Mouse (Mus musculus): ENCODE results near the gene Pcyox1.
"Not testable (repeated sequence)": the region's sequence is repeated elsewhere in the genome, so short reads cannot be mapped to it uniquely, and the experiment has no call there.

Gene Pcyox1

DNA sequence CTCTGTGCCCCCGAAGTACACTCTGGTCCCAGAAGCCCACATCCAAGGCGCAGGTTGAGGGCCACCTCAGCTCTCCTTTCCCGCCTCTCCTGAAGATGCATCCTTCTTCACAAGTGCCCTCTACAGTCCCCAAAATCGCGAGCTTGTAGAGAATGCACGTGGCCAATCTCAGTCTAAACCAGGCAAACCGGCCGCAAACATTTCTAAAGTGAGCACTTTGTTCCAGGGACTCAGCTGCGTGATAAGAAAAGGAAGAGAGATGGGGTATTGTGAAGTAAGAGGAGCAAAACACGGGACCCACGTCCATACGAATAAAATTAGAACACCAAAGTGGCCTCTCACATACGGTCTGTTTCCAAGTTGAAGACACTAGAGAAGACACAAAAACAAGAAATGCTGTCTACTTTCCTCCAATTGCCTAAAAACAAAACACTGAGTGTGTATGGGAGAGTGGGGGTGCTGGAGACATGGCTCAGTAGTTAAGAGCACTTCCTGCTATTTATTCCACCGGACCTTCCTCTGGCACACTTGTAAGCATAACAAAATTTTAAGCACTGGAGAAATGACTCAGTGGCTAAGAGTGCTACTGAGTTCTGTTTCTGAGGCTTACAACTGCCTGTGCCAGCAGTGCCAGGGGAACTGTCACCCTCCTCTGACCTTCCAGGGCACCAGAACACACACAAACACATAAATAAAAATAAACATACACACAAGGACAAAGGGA, 465 bp upstream of the Pcyox1 start:
- no peak for DNase-seq (ENCODE audit: low spot score in 2 of 2)

DNA sequence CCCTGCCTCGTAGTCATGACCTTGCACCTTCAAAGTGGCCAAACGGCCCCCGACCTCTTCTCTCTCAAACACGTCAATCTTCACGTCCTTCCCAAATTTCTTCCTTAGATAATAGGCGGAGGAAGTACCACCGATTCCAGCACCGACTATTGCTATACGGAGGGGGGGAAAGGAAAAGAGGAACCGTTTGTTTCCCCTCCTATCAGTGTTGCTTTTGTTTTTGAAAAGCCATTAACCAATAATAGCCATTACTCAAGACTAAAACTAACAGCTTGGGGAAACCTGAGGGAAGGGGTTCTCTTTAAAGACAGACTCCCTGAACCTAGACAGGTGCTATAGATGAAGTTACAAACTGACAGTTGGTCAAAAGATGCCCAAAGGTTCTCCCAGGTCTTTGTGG, 985 bp downstream of the Pcyox1 start:
- DNase-seq (ENCODE audit: low spot score in 2 of 2), result no peak

DNA sequence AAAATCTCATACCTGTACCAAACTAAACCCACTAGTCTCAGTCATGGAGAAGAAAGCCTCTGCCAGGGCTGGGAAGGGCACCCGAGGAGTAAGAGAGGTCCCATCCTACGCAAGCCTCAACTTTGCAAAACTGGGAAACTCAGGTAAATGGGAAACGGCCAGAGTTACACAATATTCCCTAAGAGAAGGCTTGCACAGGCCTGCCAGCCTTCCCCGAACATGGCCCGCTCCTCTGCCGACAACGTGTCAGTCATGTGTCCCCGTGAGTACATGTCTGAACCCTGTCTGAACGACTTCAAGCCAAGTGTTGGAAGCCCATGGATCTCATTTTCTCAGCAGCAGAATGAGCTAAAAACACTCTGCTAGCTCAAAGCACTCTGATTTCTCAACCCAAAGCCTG, 1.9 kb downstream of the Pcyox1 start:
- no peak for DNase-seq (ENCODE audit: low spot score in 2 of 2)

DNA sequence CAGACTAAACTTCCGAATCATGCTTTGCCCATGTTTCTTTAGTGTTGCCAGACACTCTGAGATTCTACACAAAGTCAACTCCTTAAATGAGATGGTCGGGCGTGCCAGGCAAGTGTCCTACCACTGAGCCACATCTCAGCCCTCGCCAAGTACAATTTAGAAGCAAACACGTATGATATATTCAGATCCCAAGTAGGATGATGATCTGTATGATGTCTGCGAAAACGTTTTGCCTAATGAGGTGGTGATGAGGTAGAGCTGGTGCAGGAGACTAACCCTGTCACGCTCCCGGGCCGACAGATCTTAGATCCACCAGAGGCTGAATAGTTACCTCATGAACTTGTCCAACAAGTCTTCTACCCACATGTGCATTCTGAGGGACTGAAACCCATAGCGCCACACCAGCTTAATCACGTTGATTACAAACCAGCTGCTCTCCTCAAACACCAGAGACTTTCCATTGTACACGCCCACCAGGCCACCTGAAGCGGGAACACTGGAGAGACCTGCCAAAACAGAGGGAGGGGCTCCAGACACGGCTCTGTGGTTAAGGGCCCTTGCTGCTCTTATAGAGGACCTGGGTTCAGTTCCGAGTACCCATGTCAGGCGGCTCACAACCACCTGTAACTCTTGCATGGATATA, 2.8 kb downstream of the Pcyox1 start:
- no peak for DNase-seq (ENCODE audit: low spot score in 2 of 2)

DNA sequence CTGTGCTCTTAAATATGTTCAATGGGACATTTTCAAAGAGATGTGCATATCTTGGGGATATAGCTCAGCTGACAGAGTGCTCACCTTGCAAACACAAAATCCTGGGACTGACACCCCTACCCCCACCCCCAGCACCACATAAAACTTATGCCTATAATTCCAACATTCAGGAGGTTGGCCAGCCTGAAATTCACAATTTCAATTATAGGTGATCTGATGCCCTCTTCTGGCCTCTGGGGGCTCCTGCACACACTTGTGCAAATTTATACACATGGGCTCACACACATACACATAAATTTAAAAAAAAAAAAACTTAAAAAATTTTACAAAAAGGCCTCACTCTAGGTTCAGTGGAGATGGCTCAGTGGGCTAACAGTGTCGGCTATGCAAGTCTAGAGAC, 3.8 kb downstream of the Pcyox1 start:
- no peak for DNase-seq (ENCODE audit: low spot score in 2 of 2)

DNA sequence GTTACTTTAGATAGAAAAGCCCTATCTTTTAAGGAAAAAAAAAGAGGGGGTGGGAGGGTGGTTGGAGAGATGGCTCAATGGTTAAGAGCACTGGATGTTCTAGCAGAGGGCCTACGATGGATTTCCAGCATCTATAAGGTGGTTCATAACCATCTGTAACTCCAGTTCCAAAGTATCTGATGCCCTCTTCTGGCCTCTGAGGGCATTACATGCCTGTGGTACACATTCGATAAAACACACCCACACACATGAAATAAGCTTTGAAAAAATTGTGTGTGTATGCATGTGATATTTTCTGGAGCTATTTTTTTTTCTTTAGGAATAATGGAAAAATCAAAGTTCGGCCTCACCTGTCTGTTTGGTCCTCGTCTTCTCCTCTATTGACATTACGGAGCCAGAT, 5.6 kb downstream of the Pcyox1 start:
- DNase-seq (ENCODE audit: low spot score in 2 of 2), result no peak

DNA sequence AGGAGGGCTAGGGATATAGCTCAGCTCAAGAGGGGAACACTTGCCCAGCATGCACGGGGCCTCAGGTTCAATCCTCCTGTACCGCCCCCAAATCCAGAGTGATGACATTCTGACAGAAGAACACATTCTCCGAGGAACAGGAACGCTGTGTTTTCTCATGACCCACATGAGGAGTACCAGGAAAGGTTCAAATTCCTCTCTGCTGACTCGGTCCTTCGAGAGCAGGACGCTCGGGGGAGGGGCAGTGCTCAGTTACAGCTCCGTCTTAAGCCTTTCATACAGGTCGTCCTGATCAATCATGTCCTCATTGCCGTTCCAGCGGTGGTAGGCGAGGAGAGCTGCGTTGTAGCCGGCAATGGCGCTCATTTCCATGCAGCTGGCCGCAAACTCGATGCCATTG, 8.5 kb downstream of the Pcyox1 start:
- no peak for DNase-seq (ENCODE audit: low spot score in 2 of 2)

DNA sequence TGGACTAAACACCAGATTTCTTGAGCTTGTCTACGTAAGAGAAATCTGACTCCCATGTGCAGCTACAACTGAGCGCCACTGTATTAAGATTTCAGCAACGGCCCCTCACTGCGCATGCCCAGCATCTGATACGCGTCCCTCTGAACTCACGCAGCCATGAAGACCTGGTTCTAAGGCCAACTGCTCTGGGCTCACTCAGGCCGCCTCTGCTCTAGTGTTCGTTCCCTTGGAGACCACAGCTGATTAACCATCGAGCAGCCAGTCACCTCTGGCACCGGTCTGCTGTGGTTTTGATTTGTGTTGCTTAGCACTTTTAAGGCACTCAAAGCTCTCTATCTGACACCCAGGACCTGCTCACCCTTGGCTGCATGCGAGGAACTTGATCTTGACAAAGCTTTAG, 9.6 kb downstream of the Pcyox1 start:
- no peak for DNase-seq (ENCODE audit: low spot score in 2 of 2)

DNA sequence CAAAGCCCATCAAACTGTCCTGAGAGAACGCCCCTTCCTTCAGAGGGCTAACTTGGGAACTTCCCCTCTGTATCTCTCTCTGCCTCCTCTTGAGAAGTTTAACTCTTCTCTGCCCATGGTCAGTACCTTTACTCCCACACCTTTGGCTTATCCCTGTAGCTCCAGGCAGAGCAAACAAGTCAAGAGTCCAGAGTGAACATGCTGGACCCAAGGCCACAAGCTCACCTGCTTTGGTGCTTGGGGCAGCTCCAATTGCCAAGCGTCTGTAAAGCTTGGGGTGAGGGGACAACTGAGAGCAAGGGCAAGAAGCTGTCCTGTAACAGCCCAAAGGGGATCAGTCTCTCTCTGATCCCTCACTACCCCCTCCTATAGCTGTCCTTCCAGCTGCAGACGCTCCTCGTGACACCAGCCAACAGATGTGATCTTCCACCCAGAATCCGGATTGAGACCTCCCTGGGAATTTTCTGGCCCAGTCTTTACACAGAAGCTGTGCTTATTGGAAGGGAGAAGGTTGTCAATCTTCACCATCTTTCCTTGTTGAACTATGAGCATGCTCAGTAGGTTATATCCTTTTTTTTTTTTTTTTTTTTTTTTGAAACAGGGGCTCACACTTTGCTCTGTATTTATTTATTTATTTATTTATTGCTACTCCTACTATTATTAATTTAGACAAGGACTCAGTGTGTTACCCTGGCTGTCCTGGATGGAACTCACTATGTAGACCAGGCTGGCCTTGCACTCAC, 11.4 kb downstream of the Pcyox1 start:
- no peak for DNase-seq (ENCODE audit: low spot score in 2 of 2)

DNA sequence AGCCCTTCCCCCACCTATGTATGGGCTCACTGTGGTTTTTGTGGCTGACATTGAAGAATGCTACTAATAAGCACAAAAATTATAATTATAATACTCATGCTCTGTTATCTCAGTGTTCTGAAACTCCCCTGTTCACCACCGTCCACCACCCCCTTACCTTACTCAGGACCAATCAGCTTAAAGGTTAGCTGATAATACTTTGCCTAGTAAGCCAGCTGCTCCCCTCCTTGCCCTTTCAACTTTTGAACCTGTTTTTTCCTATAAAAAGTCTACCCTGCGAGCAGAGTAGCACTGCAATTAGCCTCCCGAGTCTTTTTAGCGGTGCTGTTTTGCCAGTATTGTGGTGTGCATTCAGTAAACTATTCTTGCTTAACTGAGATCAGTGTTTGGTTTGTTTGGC, 12.3 kb downstream of the Pcyox1 start:
- no peak for DNase-seq (ENCODE audit: low spot score in 2 of 2)

DNA sequence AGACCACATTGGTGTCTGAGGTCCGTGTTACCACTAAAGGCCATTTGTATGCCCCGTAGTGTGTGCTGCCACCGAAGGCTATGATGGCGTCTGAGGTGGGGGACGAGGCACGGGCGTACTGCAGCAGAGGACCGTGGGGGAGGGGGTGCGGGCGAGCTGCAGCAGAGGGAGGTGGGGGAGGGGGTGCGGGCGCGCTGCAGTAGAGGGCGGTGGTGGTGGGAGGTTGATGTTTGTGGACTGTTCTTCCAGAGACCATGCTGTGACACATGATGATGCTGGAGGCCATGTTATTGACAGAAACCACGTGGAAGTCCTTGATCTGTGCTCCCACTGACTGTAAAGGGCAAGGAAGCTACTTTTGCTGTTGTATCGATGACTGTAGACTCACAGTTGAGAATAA, 13.6 kb downstream of the Pcyox1 start:
- no peak for DNase-seq (ENCODE audit: low spot score in 2 of 2)

DNA sequence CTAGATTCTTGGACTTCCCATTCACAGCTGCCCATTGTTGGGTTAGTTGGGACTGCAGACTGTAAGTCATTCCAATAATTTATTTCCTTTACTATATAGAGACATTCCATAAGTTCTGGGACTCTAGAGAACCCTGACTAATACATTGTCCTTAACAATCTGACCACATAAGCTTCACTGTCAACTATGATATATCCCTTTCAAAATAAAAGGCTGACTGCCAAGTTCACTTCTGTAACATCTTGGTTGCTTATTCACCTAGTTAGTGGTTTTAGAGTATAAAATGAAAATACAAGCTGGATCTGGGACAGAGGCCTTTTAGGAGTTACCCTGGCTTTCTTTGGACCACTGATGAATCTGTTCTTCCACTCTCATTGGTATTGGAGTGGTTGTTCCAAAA, 14.4 kb downstream of the Pcyox1 start:
- no peak for DNase-seq (ENCODE audit: low spot score in 2 of 2)

DNA sequence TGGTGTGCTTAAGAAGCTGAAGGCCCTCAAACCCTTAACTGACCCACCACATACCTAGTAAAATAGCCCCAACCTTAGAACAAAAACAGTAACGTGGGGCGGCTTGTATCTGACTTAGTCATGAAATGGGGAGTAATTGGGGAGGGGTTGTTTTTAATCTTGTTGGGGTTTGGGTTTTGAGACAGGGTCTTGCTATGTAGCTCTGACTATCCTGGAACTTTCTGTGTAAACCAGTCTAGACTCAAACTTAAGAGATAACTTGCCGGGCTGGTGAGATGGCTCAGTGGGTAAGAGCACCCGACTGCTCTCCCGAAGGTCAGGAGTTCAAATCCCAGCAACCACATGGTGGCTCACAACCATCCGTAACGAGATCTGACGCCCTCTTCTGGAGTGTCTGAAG, 16.8 kb downstream of the Pcyox1 start:
- DNase-seq (ENCODE audit: low spot score in 2 of 2), result not testable (repeated sequence)

DNA sequence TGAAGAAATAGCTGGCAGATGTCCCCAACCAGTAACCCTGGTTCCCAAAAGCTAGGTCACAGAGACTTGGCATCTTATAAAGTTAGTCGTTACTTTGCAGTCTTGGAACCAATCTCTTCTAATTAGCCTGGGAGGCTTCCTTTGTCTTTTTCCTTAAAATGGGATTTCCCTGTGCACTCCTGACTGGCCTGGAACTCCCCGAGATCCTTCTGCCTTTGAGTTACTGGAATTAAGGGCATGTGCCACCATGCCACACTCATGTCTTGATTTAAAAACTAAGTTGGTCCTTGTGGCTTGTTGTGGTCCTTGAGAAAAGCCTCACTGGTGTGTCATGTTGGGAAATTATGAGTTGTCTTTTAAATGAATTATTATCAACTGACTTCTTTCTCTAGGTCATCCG, 18.6 kb downstream of the Pcyox1 start:
- DNase-seq (ENCODE audit: low spot score in 2 of 2), result no peak

DNA sequence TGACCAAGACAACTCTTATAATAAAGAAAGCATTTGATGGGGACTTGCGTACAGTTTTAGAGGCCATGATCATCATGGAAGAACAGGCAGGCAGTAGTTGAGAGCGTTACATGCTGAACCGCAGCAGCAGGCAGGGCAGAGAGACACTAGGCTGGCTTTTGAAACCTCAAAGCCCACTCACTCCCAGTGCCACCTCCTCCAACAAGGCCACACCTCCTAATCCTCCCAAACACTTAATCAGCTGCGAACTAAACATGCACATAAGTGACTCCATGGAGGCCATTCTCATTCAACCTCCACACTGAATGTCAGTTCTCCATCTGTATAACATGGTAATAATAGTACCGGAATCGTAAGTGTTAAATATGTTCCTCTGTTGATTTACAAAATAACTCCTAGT, 23.4 kb downstream of the Pcyox1 start:
- no peak for DNase-seq (ENCODE audit: low spot score in 2 of 2)

DNA sequence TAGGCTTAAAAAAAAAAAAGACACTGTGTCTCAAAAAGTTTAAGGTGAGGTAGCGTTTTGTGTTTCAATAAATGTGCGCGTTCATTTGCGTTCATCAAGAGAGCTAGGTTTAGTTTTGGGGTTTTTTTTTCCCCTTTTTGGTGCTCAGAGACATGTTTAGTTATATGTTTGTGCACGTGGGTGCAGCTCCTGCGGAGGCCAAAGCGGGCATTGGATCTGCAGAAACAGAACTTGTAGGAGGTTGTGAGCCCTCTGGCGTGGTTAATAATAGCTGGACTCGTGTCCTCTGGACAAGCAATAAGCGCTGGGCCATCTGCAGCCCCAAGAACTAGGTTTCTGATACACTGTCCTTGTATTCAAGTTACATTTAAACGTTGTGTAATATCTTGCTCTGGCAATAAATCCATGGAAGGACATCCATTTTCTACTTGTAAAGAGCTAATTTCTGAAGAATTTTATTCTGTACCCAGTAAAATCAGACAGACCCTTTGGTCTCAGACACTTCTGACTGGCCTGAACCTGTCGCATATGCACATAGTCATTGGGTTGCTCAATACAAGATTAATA, 24.9 kb downstream of the Pcyox1 start:
- no peak for DNase-seq (ENCODE audit: low spot score in 2 of 2)

DNA sequence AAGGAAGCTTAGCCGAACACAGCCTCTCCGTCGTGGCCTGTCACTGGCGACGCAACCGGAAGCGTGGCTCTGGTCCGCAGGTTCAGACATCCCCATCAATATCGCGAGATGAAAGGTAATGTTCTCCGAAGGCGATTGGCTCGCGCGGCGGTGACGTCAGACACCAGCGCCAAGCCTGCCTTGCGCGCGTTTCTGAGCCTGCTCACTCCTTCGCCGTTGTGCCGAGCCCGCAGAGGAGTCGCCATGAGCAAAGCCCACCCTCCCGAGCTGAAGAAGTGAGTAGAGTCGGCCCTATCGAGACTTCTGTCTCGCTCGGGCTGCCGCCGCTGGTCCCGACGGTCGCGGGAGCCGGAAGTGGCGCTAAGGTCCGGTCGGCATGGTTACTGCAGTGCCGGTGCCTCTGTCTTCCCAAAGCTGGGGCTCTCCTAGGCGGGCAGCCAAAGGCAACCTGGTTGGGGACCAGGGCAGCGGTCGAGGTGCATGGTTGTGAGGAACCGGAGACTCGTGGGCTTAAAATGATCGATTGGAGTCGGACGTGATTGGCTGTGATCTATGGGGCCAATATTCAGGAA, 25.5 kb downstream of the Pcyox1 start:
- DNase-seq (ENCODE audit: low spot score in 2 of 2), result peak; percentile 94 to 97

DNA sequence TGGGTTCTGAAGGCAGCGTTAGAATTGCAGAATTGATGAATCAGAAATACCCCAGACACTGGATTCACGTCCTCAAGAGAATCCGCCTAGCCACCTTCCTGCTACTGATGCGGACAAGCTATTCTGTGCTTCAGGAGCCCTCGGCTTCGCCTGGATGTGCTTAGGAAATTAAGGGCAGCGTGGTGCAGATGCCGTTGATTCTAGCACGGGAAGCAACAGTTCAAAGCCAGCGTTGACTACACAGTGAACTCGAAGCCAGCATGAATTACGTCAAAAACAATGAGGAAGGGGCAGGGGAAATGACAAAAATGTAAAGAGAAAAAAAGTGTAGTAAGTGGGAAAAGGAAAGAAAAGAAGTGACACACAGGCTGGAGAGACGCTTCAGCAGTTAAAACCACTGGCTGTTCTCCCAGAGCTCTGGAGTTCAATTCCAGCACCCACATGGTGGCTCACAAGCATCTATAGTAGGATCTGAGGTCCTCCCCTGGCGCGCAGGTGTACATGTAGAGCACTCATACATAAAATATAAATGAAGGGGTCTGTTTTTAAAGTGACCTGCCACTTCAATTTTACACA, 26.1 kb downstream of the Pcyox1 start, which contains the start of gene Snrpg:
Gene Snrpg, plus strand, starts transcription at position 541 of the 576 bp plus-strand sequence.
- DNase-seq (ENCODE audit: low spot score in 2 of 2), result no peak

DNA sequence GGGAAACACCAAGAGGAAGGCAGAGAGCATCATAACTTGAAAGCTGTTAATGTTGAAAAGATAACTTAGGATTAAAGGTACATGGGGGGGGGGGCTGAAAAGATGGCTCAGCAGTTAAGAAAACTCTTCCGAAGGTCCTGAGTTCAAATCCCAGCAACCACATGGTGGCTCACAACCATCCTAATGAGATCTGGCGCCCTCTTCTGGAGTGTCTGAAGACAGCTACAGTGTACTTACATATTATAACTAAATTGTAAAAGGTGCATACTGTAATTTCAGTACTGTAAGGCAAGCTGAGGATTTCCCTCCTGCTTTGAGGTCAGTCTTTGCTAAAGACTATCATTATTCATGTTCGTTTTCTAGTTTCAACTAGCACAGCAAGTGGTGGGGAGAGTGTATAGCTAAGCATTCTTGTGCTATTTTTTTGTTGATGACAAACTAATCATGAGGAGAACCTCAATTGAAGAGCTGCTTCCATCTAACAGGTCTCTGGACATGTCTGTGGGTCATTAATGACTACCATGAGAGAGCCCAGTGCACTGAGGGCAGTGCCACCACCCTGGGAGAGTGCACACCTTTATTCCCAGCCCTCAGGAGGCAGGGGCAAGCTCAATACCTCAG, 26.8 kb downstream of the Pcyox1 start:
- no peak for DNase-seq (ENCODE audit: low spot score in 2 of 2)

DNA sequence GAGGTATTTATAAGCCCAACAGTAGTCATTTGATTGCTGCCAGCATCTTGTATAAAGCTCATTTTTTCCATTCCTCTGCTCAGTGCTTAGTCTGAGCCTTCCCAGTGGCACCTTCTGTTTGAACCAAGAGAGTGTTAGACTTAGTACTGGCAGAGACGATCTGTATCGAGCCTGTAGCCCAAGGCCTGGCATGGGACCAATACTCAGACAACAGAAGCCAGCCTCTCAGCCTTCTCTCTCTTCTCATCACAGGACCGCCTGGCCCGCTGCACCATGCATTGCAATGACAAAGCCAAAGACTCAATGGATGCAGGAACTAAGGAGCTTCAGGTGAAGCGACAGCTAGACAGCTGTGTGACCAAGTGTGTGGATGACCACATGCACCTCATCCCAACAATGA, 28.5 kb downstream of the Pcyox1 start:
- DNase-seq (ENCODE audit: low spot score in 2 of 2), result peak in 1 of 2 experiments; percentile 28

DNA sequence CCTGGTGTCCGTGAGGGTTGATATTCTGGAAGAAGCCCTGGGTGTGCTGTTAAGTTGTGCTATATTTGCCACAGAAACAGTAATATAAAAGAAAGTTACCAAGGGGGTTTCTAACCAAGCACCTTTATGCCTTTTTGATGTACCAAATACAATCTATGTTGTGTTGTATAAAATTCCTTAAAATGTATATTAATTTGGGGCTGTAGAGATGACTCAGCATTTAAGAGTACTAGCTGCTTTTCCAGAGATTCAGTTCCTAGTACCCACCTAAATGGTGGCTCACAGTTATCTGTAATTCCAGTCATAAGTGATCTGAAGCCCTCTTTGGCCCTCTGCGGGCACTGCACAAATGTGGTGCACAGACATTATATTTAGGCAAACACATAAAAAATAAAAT, 30.1 kb downstream of the Pcyox1 start:
- no peak for DNase-seq (ENCODE audit: low spot score in 2 of 2)

All from left cerebral cortex, adult 9 months (tissue).